Mouse (Mus musculus) left cerebral cortex, adult 2 months (tissue): ENCODE measurements around the gene Rpn1. TPM values are rescaled to one million over a fixed set of nuclear protein-coding genes. Genes with fewer than 3 reads are reported as not detected.
A peak's percentile ranks its signal among the peaks of the same experiment; 100 is the strongest.

Experiments
- DNase-seq, 2 experiments: peaks; one replicate each; pipeline ENCODE4 v3.0.0; 2021 to 2022; ENCODE audit warnings: low spot score in 2 of 2, mixed read lengths in 1 of 2; ENCODE audit errors: extremely low spot score in 1 of 2
- H3K27ac ChIP-seq: fragments of 200-600 bp; 2 replicates; pipeline ENCODE4 v1.8.1; 2022
- H3K4me3 ChIP-seq: fragments of 200-600 bp; 2 replicates; pipeline ENCODE4 v1.8.1; 2022
- CTCF ChIP-seq: fragments of 200-600 bp; IDR thresholded peaks from 2 replicates; pipeline ENCODE4 v1.8.1; 2022; ENCODE audit warnings: antibody characterized with exemption, mild to moderate bottlenecking, moderate library complexity
- intact Hi-C: fragments of 180-260 bp; cut with DNase I; formaldehyde crosslinking; loops from one replicate; pipeline ENCODE4 v1.15.1; 2025
- long read RNA-seq, 2 experiments: library from polyadenylated mRNA; stranded (forward); transcript quantifications; one replicate each; pipeline ENCODE4 v2.0.0; 2021; ENCODE audit warnings: borderline mapping rate in 2 of 2
- total RNA-seq, 2 experiments: library from RNA; stranded (reverse); gene quantifications; 2 replicates each; pipeline ENCODE4 v1.2.3; 2021

Gene Rpn1
- 100 to 1,000 TPM; 172 to 184 TPM for total RNA-seq
- long read RNA-seq, experiment 1, transcript Rpn1-201 (10 exons, 3,633 nt), result major isoform, 186 of 199 reads
- long read RNA-seq, experiment 1, partial matches to known transcripts, result 5 of 199 reads
- long read RNA-seq, experiment 1, other reads (novel, unspliced or antisense), result 8 of 199 reads
- long read RNA-seq, experiment 2, transcript Rpn1-201 (10 exons, 3,633 nt), result major isoform, 103 of 121 reads
- long read RNA-seq, experiment 2, partial matches to known transcripts, result 5 of 121 reads
- long read RNA-seq, experiment 2, other reads (novel, unspliced or antisense), result 13 of 121 reads

GRCm38 (mm10) chr6:88084278-88085151 is at the start of gene Rpn1:
TSS of gene Rpn1 (plus strand) at chr6:88084482.
- Histone ChIP-seq H3K4me3 (peak within 1 kb of the TSS; percentile 87), H3K27ac (peak within 1 kb of the TSS; percentile 89)
- peak; percentile 96 to 97 for DNase-seq
- intact Hi-C loops, result loop anchor here (2.0 to 5.0 kb wide), 2 partner anchors 74 to 172 kb away; partner anchors contain the start of gene Hmces
- TF ChIP-seq CTCF, result no peak; the same call in 1 of the 2 replicates

- TF ChIP-seq CTCF, result no peak
- no peak for DNase-seq
- intact Hi-C loops, result no loop called here
- no peak overlapping the region for H3K4me3 ChIP-seq
- H3K27ac ChIP-seq, result peak overlapping the region; percentile 53; the same call in 1 of the 2 replicates
Measured at GRCm38 (mm10) chr6:88037471-88038045, 46.7 kb upstream of the Rpn1 start.

GRCm38 (mm10) chr6:88039426-88039825 is 44.9 kb upstream of the Rpn1 start:
- intact Hi-C loops, result loop anchor here (1.0 kb wide), 1 partner anchor 12 kb away; no protein-coding TSS in a partner anchor
- Histone ChIP-seq H3K27ac (peak overlapping the region; percentile 8), H3K4me3 (no peak overlapping the region)
- TF ChIP-seq CTCF, result no peak
- peak in 1 of 2 experiments; percentile 40 for DNase-seq

- H3K27ac ChIP-seq, result peak overlapping the region; percentile 57; the same call in 1 of the 2 replicates
Measured at GRCm38 (mm10) chr6:88041221-88041620, 43.1 kb upstream of the Rpn1 start.

GRCm38 (mm10) chr6:88042336-88042735 is 41.9 kb upstream of the Rpn1 start:
- intact Hi-C loops, result no loop called here
- Histone ChIP-seq H3K27ac (no peak overlapping the region), H3K4me3 (no peak overlapping the region)
- no peak for DNase-seq
- TF ChIP-seq CTCF, result no peak

More at GRCm38 (mm10) chr6:88041221-88041620, 43.1 kb upstream of the Rpn1 start:
- intact Hi-C loops, result no loop called here
- TF ChIP-seq CTCF, result no peak
- H3K4me3 ChIP-seq, result no peak overlapping the region; the same call in 1 of the 2 replicates
- peak in 1 of 2 experiments; percentile 21 for DNase-seq

- H3K4me3 ChIP-seq, result peak overlapping the region; percentile 94
- intact Hi-C loops, result no loop called here
- no peak for TF ChIP-seq CTCF
- peak overlapping the region; percentile 85 for H3K27ac ChIP-seq
- no peak for DNase-seq
Measured at GRCm38 (mm10) chr6:88044234-88044576, 40.1 kb upstream of the Rpn1 start.

GRCm38 (mm10) chr6:88044577-88045405 is 39.5 kb upstream of the Rpn1 start, which contains the start of gene Rab7:
TSS of gene Rab7 (minus strand) at chr6:88045270.
- DNase-seq, result peak; percentile 96
- intact Hi-C loops, result loop anchor here (1.0 kb wide), 1 partner anchor 31 kb away; no protein-coding TSS in a partner anchor
- H3K27ac ChIP-seq, result peak within 1 kb of the TSS; percentile 85
- TF ChIP-seq CTCF, result no peak
- peak within 1 kb of the TSS; percentile 94 for H3K4me3 ChIP-seq

- TF ChIP-seq CTCF, result no peak
- H3K27ac ChIP-seq, result no peak overlapping the region
- no peak overlapping the region; the same call in 1 of the 2 replicates for H3K4me3 ChIP-seq
- DNase-seq, result no peak
- intact Hi-C loops, result loop anchor here (1.0 kb wide), 1 partner anchor 30 kb away; no protein-coding TSS in a partner anchor
Measured at GRCm38 (mm10) chr6:88045406-88045766, 38.9 kb upstream of the Rpn1 start.

- no peak for TF ChIP-seq CTCF
- DNase-seq, result no peak
- H3K4me3 ChIP-seq, result no peak overlapping the region
- intact Hi-C loops, result no loop called here
- H3K27ac ChIP-seq, result no peak overlapping the region
Measured at GRCm38 (mm10) chr6:88047853-88048252, 36.4 kb upstream of the Rpn1 start.

GRCm38 (mm10) chr6:88049008-88049407 is 35.3 kb upstream of the Rpn1 start:
- TF ChIP-seq CTCF, result no peak
- Histone ChIP-seq H3K27ac (no peak overlapping the region), H3K4me3 (no peak overlapping the region)
- no peak for DNase-seq
- intact Hi-C loops, result no loop called here

GRCm38 (mm10) chr6:88051206-88051605 is 33.1 kb upstream of the Rpn1 start:
- TF ChIP-seq CTCF, result no peak
- intact Hi-C loops, result no loop called here
- no peak for DNase-seq
- Histone ChIP-seq H3K27ac (no peak overlapping the region), H3K4me3 (no peak overlapping the region)
